Mouse (Mus musculus) liver, embryonic 13.5 days (tissue): ENCODE data around the gene Mtfr2. TPM values are rescaled to one million over a fixed set of nuclear protein-coding genes. Genes with fewer than 3 reads are reported as not detected.

ENCODE experiments used
- ATAC-seq: fragments of 200-750 bp; cut with Nextera tagmentation; 2 replicates; pipeline ENCODE4 v1.8.0; 2017; ENCODE audit warnings: low read depth, mild to moderate bottlenecking, moderate number of reproducible peaks, moderate library complexity
- DNase-seq: peaks from one replicate; pipeline ENCODE4 v3.0.0; 2022
- H3K27ac ChIP-seq: fragments of 300-500 bp; sonication (generic); 2 replicates; pipeline ENCODE4 v1.5.1; 2015; ENCODE audit warnings: moderate library complexity, mild to moderate bottlenecking, inconsistent platforms
- H3K27me3 ChIP-seq: fragments of 300-500 bp; sonication (generic); 2 replicates; pipeline ENCODE4 v1.6.1; 2015; ENCODE audit warnings: mild to moderate bottlenecking, inconsistent platforms
- H3K36me3 ChIP-seq: fragments of 300-500 bp; sonication (generic); 2 replicates; pipeline ENCODE4 v1.6.1; 2015; ENCODE audit warnings: mild to moderate bottlenecking, inconsistent platforms
- H3K4me1 ChIP-seq: fragments of 300-500 bp; sonication (generic); replicated peaks from 2 replicates; pipeline ENCODE4 v1.6.1; 2015; ENCODE audit warnings: inconsistent platforms
- H3K4me2 ChIP-seq: fragments of 300-500 bp; sonication (generic); 2 replicates; pipeline ENCODE4 v1.6.1; 2015; ENCODE audit warnings: inconsistent platforms, mild to moderate bottlenecking, moderate library complexity
- H3K4me3 ChIP-seq: fragments of 300-500 bp; sonication (generic); replicated peaks from 2 replicates; pipeline ENCODE4 v1.5.1; 2015; ENCODE audit warnings: mild to moderate bottlenecking, inconsistent platforms
- H3K9ac ChIP-seq: fragments of 300-500 bp; sonication (generic); 2 replicates; pipeline ENCODE4 v1.6.1; 2015; ENCODE audit warnings: mild to moderate bottlenecking, inconsistent platforms
- H3K9me3 ChIP-seq: fragments of 300-500 bp; sonication (generic); replicated peaks from 2 replicates; pipeline ENCODE4 v1.6.1; 2016; ENCODE audit warnings: inconsistent platforms
- WGBS: fragments of 180-500 bp; shearing (Covaris S2); methylation state at CpG from one replicate; pipeline ENCODE4 v1.1.7; 2015; ENCODE audit not compliant: insufficient replicate concordance; 5-methylcytosine and 5-hydroxymethylcytosine counted together
- polyA plus RNA-seq: library from polyadenylated mRNA; unstranded; fragments of >200 nt; fragmentation: Nextera tagmentation; extraction: Ambion mirVana; gene quantifications from 2 replicates; pipeline ENCODE4 v1.2.1, GENCODE M21; 2015

Gene Mtfr2
- polyA plus RNA-seq, 1 experiment from 2014 or later: 3.5 TPM

- H3K27me3 ChIP-seq: no peaks in the 10 kb centered on the region
- H3K9me3 ChIP-seq: no peaks in the 10 kb centered on the region
- peaks cover 73% of the 10 kb centered on the region for H3K36me3 ChIP-seq
- no peak overlapping the region for H3K4me2 ChIP-seq
- H3K27ac ChIP-seq: no peak overlapping the region
- H3K9ac ChIP-seq: no peak overlapping the region
- DNase-seq (no peak), ATAC-seq (no peak)
- H3K4me3 ChIP-seq: no peak overlapping the region
- no peaks in the 10 kb centered on the region for H3K4me1 ChIP-seq
Observed at GRCm38 (mm10) chr10:20326226-20326625, 21.3 kb upstream of the Mtfr2 start.

GRCm38 (mm10) chr10:20331262-20331661 is 16.3 kb upstream of the Mtfr2 start:
- Histone ChIP-seq H3K4me2 (no peak overlapping the region), H3K36me3 (peaks cover 78% of the 10 kb centered on the region), H3K27me3 (no peaks in the 10 kb centered on the region), H3K4me1 (no peaks in the 10 kb centered on the region), H3K27ac (no peak overlapping the region), H3K9me3 (no peaks in the 10 kb centered on the region), H3K9ac (no peak overlapping the region), H3K4me3 (no peak overlapping the region)
- whole genome bisulfite sequencing: 89% methylated on average over 2 of the region's 2 CpGs
- DNase-seq (no peak), ATAC-seq (no peak)

- no peak for ATAC-seq
- H3K27ac ChIP-seq: no peak overlapping the region
- WGBS: 87% methylated on average over 7 of the region's 7 CpGs
- no peaks in the 10 kb centered on the region for H3K27me3 ChIP-seq
- H3K4me1 ChIP-seq: no peaks in the 10 kb centered on the region
- no peak overlapping the region for H3K9ac ChIP-seq
- no peak for DNase-seq
- no peak overlapping the region for H3K4me2 ChIP-seq
- H3K4me3 ChIP-seq: no peak overlapping the region
- H3K9me3 ChIP-seq: no peaks in the 10 kb centered on the region
- H3K36me3 ChIP-seq: peaks cover 80% of the 10 kb centered on the region
Observed at GRCm38 (mm10) chr10:20337872-20338271, 9.7 kb upstream of the Mtfr2 start.

GRCm38 (mm10) chr10:20345736-20346135 is 1.8 kb upstream of the Mtfr2 start:
- H3K27me3 ChIP-seq: no peaks in the 10 kb centered on the region
- no peak overlapping the region for H3K4me2 ChIP-seq
- ATAC-seq (no peak), DNase-seq (no peak)
- H3K36me3 ChIP-seq: peaks cover 56% of the 10 kb centered on the region
- H3K4me3 ChIP-seq: no peak overlapping the region
- no peaks in the 10 kb centered on the region for H3K9me3 ChIP-seq
- H3K4me1 ChIP-seq: peaks cover 19% of the 10 kb centered on the region
- WGBS: 85% methylated on average over 1 of the region's 1 CpGs
- no peak overlapping the region for H3K27ac ChIP-seq
- H3K9ac ChIP-seq: no peak overlapping the region

- Histone ChIP-seq H3K4me3 (peak overlapping the region; percentile 83), H3K4me2 (peak overlapping the region; percentile 75), H3K4me1 (peaks cover 22% of the 10 kb centered on the region), H3K36me3 (peaks cover 49% of the 10 kb centered on the region), H3K9ac (peak overlapping the region; percentile 87), H3K9me3 (no peaks in the 10 kb centered on the region), H3K27ac (peak overlapping the region; percentile 53; the same call in 1 of the 2 replicates), H3K27me3 (no peaks in the 10 kb centered on the region)
- WGBS: 51% methylated on average over 2 of the region's 2 CpGs
- DNase-seq: no peak
- ATAC-seq: no peak
Observed at GRCm38 (mm10) chr10:20348894-20349293, 1.3 kb downstream of the Mtfr2 start.

- H3K27me3 ChIP-seq: no peaks in the 10 kb centered on the region
- ATAC-seq (no peak), DNase-seq (no peak)
- H3K4me3 ChIP-seq: no peak overlapping the region
- no peak overlapping the region for H3K9ac ChIP-seq
- H3K4me2 ChIP-seq: no peak overlapping the region
- 59% methylated on average over 10 of the region's 10 CpGs for WGBS
- no peaks in the 10 kb centered on the region for H3K4me1 ChIP-seq
- no peaks in the 10 kb centered on the region for H3K9me3 ChIP-seq
- peaks cover 47% of the 10 kb centered on the region for H3K36me3 ChIP-seq
- H3K27ac ChIP-seq: no peak overlapping the region
Observed at GRCm38 (mm10) chr10:20361542-20362449, 14.2 kb downstream of the Mtfr2 start.

GRCm38 (mm10) chr10:20362450-20363118 is 15.0 kb downstream of the Mtfr2 start:
- no peak for ATAC-seq

GRCm38 (mm10) chr10:20372046-20372445 is 24.5 kb downstream of the Mtfr2 start:
- Histone ChIP-seq H3K27me3 (no peaks in the 10 kb centered on the region), H3K9me3 (no peaks in the 10 kb centered on the region), H3K9ac (no peak overlapping the region), H3K36me3 (no peaks in the 10 kb centered on the region), H3K4me1 (no peaks in the 10 kb centered on the region), H3K4me3 (no peak overlapping the region), H3K4me2 (no peak overlapping the region), H3K27ac (no peak overlapping the region)
- 80% methylated on average over 5 of the region's 5 CpGs for WGBS
- no peak for DNase-seq
- ATAC-seq: no peak

More at GRCm38 (mm10) chr10:20362450-20363118, 15.0 kb downstream of the Mtfr2 start:
- 82% methylated on average over 4 of the region's 4 CpGs for WGBS
- Histone ChIP-seq H3K4me1 (no peaks in the 10 kb centered on the region), H3K9me3 (no peaks in the 10 kb centered on the region), H3K36me3 (peaks cover 39% of the 10 kb centered on the region), H3K27ac (no peak overlapping the region), H3K9ac (no peak overlapping the region), H3K4me3 (no peak overlapping the region), H3K27me3 (no peaks in the 10 kb centered on the region), H3K4me2 (no peak overlapping the region)
- DNase-seq: no peak

GRCm38 (mm10) chr10:20377621-20378020 is 30.1 kb downstream of the Mtfr2 start:
- H3K4me1 ChIP-seq: no peaks in the 10 kb centered on the region
- ATAC-seq: no peak
- H3K36me3 ChIP-seq: no peaks in the 10 kb centered on the region
- WGBS: 70% methylated on average over 9 of the region's 9 CpGs
- DNase-seq: no peak
- no peak overlapping the region for H3K9ac ChIP-seq
- no peak overlapping the region for H3K4me3 ChIP-seq
- H3K4me2 ChIP-seq: no peak overlapping the region
- no peak overlapping the region for H3K27ac ChIP-seq
- H3K9me3 ChIP-seq: no peaks in the 10 kb centered on the region
- no peaks in the 10 kb centered on the region for H3K27me3 ChIP-seq

GRCm38 (mm10) chr10:20379071-20379735 is 31.6 kb downstream of the Mtfr2 start:
- Histone ChIP-seq H3K4me1 (no peaks in the 10 kb centered on the region), H3K4me2 (no peak overlapping the region), H3K36me3 (no peaks in the 10 kb centered on the region), H3K9ac (no peak overlapping the region), H3K27me3 (no peaks in the 10 kb centered on the region), H3K9me3 (no peaks in the 10 kb centered on the region), H3K27ac (no peak overlapping the region), H3K4me3 (no peak overlapping the region)
- 66% methylated on average over 9 of the region's 9 CpGs for WGBS
- no peak for DNase-seq
- ATAC-seq: no peak

- WGBS: 56% methylated on average over 3 of the region's 3 CpGs
Observed at GRCm38 (mm10) chr10:20380798-20381197, 33.2 kb downstream of the Mtfr2 start.

More at GRCm38 (mm10) chr10:20380798-20381197, 33.2 kb downstream of the Mtfr2 start:
- no peak overlapping the region for H3K9ac ChIP-seq
- no peak overlapping the region for H3K4me2 ChIP-seq
- no peaks in the 10 kb centered on the region for H3K27me3 ChIP-seq
- no peak for DNase-seq
- no peak overlapping the region for H3K27ac ChIP-seq
- H3K36me3 ChIP-seq: no peaks in the 10 kb centered on the region
- ATAC-seq: no peak
- H3K4me1 ChIP-seq: no peaks in the 10 kb centered on the region
- H3K4me3 ChIP-seq: no peak overlapping the region
- H3K9me3 ChIP-seq: no peaks in the 10 kb centered on the region
